Mouse (Mus musculus) adrenal gland, postnatal 36 days (tissue): Measurements from ENCODE around the gene Plch1. TPM values are rescaled to one million over a fixed set of nuclear protein-coding genes. Genes with fewer than 3 reads are reported as not detected.
A peak's percentile ranks its signal among the peaks of the same experiment; 100 is the strongest.

Experiments
- DNase-seq, 2 experiments: peaks; one replicate each; pipeline ENCODE4 v3.0.0; 2021; ENCODE audit warnings: mixed read lengths in 1 of 2
- total RNA-seq, 2 experiments: library from RNA; stranded (reverse); gene quantifications; 2 replicates each; pipeline ENCODE4 v1.2.3; 2021

Plch1 gene
- total RNA-seq, 2 experiments from 2014 or later, result 0.16 to 0.23 TPM

- no peak for DNase-seq
Observed at GRCm38 (mm10) chr3:63862716-63863115, 36.6 kb downstream of the Plch1 start.

GRCm38 (mm10) chr3:63852828-63853227 is 46.4 kb downstream of the Plch1 start:
- no peak for DNase-seq

DNA sequence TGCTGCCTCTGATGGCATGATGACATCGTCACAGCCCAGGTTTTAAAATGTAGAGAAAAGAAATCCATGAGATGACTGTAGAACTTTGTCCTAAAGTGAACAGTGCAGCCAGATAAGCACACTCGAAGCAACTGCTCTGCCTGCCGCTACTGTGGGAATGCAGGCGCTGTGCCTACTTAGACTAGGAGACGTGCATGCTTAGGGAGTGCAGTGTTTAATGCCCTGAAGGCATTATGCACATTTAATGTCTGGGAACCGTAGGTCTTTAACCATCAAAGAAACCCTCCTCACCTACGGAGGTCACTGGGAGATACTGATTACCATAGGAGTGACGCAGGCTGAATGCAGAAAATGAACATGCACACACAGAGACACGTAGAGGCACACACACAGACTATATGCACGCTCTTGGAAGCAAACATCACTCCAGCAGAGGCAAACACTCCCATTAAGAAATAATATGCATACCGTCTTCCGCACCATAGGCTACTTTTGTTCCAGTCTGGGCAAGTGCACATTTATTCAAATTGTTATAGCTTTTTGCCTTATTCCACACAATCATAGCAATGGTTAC is 48.1 kb downstream of the Plch1 start:
- DNase-seq, result no peak

GRCm38 (mm10) chr3:63849765-63850346 is 49.4 kb downstream of the Plch1 start:
- no peak for DNase-seq

DNA sequence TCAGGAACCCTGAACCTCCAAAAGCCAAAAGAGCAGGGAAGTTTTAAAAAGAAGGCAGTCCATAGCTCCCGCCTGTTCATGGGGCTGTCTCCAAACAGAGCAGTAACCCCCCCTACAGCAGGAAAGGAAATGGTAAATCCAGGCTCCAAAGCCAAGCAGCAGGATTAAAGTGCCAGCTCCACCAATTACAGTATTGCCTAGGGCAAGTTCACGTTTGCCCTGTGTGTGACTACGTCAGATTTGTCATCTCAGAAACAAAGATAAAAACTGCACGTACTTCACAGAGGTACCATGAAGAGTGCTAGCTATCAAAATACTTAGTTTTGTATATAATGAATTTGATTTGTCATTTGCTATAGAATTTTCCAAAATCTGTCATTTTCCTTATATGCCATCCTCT is 55.1 kb downstream of the Plch1 start:
- DNase-seq, result no peak

GRCm38 (mm10) chr3:63842436-63842835 is 56.8 kb downstream of the Plch1 start:
- DNase-seq, result no peak

GRCm38 (mm10) chr3:63837750-63838149 is 61.5 kb downstream of the Plch1 start:
- no peak for DNase-seq

DNA sequence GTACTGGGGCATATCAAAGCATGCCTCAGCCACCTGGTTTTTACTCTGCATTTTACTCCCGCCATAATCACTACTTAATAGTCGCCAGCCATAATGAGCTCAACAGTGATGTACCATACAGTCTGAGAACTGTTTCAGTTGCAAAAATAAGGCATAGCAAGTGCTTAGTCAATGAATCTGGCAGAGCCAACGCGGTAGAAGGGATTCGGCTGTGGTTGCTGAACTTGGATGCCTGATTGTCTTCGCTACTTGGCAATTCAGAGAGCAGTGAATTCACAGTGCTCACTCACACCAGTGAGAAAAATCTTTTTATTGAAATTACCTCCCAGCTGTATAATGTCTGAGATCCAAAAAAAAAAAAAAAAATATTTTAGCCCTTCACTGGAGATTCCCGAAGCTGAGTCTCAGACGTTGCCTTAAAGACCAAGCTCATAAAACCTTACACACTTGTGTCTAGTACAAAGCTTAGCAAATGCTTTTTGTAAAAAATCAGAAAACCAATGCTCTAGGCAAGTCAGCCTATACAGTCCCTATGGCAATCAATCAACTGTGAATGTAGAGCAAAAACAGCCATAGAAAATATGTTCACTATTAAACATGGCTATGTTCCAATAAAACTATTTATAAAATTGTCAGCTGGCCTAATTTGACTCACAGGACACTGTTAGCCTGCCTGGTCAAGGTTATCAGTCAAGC is 62.2 kb downstream of the Plch1 start:
- DNase-seq, result no peak

GRCm38 (mm10) chr3:63835816-63836215 is 63.5 kb downstream of the Plch1 start:
- DNase-seq, result no peak

GRCm38 (mm10) chr3:63823874-63824400 is 75.3 kb downstream of the Plch1 start:
- DNase-seq, result no peak

DNA sequence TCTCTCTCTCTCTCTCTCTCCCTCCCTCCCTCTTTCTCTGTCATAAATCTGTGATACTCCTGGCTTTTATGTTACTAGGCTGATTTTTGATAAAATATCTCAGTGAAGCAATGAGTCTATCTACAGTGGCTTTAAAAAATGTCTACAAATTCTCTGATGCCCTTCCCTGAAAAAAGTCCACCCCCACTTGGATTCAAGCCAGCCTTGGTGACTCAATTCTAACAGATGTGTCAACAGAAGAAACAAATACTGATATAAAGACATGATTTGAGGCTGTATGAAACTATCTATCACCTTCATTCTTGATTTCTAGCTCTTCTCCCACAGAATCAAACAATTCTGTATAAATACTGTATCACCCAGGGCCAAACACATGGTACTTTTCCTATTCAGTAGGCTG is 76.6 kb downstream of the Plch1 start:
- peak; percentile 2 to 19 for DNase-seq

DNA sequence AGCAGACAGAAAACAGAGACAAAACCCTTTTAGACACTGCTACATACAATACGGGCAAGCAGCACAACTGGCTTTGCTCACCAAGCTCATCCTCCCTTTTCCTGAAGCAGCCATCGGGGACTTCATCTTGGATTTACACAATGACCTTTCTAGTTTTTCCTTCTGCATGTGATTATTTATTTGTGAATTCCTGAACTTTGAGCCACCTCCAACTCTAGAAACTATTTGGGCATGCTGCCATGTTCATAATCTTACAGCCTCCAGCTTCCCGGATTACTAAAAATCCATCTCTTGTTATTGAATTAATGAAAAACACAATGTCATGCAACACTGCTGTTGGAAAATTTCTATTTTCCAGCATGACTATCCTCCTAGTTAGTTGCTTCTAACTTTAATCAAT is 84.1 kb downstream of the Plch1 start:
- no peak for DNase-seq

DNA sequence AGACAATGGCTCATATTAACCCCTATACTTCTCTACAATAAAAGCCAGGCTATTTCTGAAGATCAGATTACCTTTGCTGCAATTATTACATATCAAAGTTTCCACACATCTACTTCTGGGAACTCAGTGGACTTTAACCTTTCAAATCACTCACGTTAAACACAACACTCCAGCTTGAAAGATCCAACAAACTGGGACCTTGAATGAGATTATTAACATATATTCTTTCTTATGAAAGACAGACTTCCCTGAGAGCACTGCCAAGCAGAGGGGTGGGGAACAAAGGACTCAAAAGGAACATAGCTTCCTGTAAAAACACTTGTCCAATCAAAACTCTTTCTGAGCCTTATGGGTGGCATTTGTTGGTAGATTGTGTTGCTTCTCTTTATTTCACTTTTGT is 85.1 kb downstream of the Plch1 start:
- DNase-seq, result no peak

- peak in 1 of 2 experiments; percentile 7 for DNase-seq
Observed at GRCm38 (mm10) chr3:63806906-63807305, 92.4 kb downstream of the Plch1 start.

- DNase-seq, result peak; percentile 6 to 16
Observed at GRCm38 (mm10) chr3:63805496-63805895, 93.8 kb downstream of the Plch1 start.

GRCm38 (mm10) chr3:63800685-63801084 is 98.6 kb downstream of the Plch1 start:
- no peak for DNase-seq

GRCm38 (mm10) chr3:63786805-63787365 is 112.4 kb downstream of the Plch1 start:
- DNase-seq, result no peak

DNA sequence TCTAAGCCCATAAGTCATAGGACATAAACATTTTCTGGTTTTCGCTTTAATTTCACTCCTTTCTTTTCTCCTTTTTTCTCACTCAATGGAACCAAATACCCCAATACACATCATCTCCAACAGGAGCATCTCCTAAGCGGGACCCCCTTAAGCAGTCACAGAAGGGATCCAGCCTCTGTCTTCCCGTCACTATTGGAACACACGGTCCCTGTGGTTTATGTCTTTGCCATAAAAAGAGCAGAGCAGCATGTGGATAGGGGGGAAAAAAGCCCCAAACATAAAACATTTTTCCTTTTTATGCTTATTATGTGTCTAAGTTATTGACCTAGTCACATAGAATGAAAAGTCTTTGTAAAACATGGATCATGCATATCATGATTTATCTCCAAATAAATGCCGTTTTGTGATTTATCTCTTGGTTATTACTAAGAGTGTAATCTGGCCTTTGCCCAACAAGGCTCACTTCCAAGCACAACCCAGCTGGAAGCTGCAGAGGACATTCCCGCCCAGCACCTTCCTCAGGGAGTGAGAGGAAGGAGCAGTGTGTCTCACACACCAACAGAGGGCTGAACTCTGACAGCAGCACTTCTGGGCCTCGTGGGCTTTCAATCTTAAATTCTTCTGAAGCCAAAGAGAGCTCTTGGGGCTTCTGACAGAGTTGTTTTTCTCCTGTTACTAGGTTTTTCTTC is 126.5 kb downstream of the Plch1 start:
- peak; percentile 24 to 28 for DNase-seq

- DNase-seq, result no peak
Observed at GRCm38 (mm10) chr3:63760821-63761220, 138.5 kb downstream of the Plch1 start.

GRCm38 (mm10) chr3:63740073-63740472 is 159.2 kb downstream of the Plch1 start:
- no peak for DNase-seq

GRCm38 (mm10) chr3:63728325-63728724 is 170.9 kb downstream of the Plch1 start:
- DNase-seq, result no peak

GRCm38 (mm10) chr3:63726667-63727342 is 172.5 kb downstream of the Plch1 start:
- DNase-seq, result no peak
